Mouse (Mus musculus) heart, adult 2 months (tissue): ENCODE data around the gene Hddc2.
A peak's percentile ranks its signal among the peaks of the same experiment; 100 is the strongest.

Experiments used
- CTCF ChIP-seq: fragments of 200-600 bp; IDR thresholded peaks from 2 replicates; pipeline ENCODE4 v1.8.1; 2022; ENCODE audit warnings: antibody characterized with exemption, mild to moderate bottlenecking, moderate library complexity
- EP300 ChIP-seq: fragments of 200-500 bp; IDR thresholded peaks from 2 replicates; pipeline ENCODE4 v1.6.1; 2011; ENCODE audit warnings: low read depth, low read length, control low read depth; ENCODE audit not compliant: insufficient read depth

DNA sequence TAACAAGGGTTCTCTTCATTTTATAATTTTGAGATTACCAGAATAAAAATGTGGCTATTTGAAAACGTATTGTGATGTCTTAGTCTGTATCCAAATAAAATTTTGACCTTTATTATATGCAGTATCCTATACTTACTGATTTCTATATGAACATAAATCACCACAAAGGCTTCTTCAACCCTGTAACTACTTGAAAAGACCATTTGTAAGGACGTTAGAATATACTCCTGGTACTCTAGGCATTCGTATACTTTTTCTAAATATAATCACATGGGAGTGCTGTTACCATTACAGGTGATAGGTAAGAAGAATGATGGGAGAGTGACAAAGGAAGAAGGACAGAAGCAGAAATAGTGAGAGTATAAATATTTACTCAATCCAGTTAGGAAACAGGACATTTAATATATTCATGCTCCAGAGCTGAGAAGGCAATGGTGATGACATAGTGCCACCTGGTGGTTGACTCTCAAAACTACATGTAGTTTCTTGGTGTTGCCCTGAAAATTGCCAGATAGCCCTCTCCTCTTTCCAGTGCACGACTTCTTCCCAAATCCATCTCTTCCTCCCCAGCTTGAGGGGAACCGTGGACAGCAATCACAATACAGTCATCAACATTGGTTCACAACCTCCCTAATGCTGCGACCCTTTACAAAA lies 14.1 kb upstream of the Hddc2 start:
- peak; percentile 92 for TF ChIP-seq CTCF
- 0 out of 2 replicates have a peak, but pooled peaks have one; percentile 22 for TF ChIP-seq EP300
